Mouse (Mus musculus): ENCODE measurements around the gene Ccng2.

Ccng2 gene

GRCm38 (mm10) chr5:93263396-93264075 is 3.5 kb upstream of the Ccng2 start:
- peak; percentile 21 for DNase-seq

- DNase-seq, result no peak
Observed at GRCm38 (mm10) chr5:93264136-93264700, 2.8 kb upstream of the Ccng2 start.

GRCm38 (mm10) chr5:93265164-93265800 is 1.8 kb upstream of the Ccng2 start:
- DNase-seq, result peak; percentile 27

GRCm38 (mm10) chr5:93265801-93266580 is 1.1 kb upstream of the Ccng2 start:
- no peak for DNase-seq

GRCm38 (mm10) chr5:93267851-93268606 is 972 bp downstream of the Ccng2 start:
- peak; percentile 92 for DNase-seq

GRCm38 (mm10) chr5:93270095-93270494 is 3.0 kb downstream of the Ccng2 start:
- DNase-seq, result no peak

GRCm38 (mm10) chr5:93270721-93271120 is 3.7 kb downstream of the Ccng2 start:
- DNase-seq, result no peak

GRCm38 (mm10) chr5:93282446-93283107 is 15.5 kb downstream of the Ccng2 start:
- DNase-seq, result no peak

- no peak for DNase-seq
Observed at GRCm38 (mm10) chr5:93283109-93283508, 16.1 kb downstream of the Ccng2 start.

- DNase-seq, result no peak
Observed at GRCm38 (mm10) chr5:93288553-93288952, 21.5 kb downstream of the Ccng2 start.

- DNase-seq, result no peak
Observed at GRCm38 (mm10) chr5:93290282-93290681, 23.2 kb downstream of the Ccng2 start.

GRCm38 (mm10) chr5:93296341-93296746 is 29.3 kb downstream of the Ccng2 start:
- no peak for DNase-seq

GRCm38 (mm10) chr5:93296754-93297153 is 29.7 kb downstream of the Ccng2 start:
- DNase-seq, result no peak

- DNase-seq, result no peak
Observed at GRCm38 (mm10) chr5:93297311-93297710, 30.3 kb downstream of the Ccng2 start.

GRCm38 (mm10) chr5:93305126-93305830 is 38.2 kb downstream of the Ccng2 start:
- no peak for DNase-seq

- DNase-seq, result no peak
Observed at GRCm38 (mm10) chr5:93308909-93309308, 41.9 kb downstream of the Ccng2 start.

GRCm38 (mm10) chr5:93323320-93324001 is 56.4 kb downstream of the Ccng2 start:
- DNase-seq, result peak; percentile 3
